Mouse (Mus musculus): ENCODE data around the gene Racgap1.

Racgap1 gene

DNA sequence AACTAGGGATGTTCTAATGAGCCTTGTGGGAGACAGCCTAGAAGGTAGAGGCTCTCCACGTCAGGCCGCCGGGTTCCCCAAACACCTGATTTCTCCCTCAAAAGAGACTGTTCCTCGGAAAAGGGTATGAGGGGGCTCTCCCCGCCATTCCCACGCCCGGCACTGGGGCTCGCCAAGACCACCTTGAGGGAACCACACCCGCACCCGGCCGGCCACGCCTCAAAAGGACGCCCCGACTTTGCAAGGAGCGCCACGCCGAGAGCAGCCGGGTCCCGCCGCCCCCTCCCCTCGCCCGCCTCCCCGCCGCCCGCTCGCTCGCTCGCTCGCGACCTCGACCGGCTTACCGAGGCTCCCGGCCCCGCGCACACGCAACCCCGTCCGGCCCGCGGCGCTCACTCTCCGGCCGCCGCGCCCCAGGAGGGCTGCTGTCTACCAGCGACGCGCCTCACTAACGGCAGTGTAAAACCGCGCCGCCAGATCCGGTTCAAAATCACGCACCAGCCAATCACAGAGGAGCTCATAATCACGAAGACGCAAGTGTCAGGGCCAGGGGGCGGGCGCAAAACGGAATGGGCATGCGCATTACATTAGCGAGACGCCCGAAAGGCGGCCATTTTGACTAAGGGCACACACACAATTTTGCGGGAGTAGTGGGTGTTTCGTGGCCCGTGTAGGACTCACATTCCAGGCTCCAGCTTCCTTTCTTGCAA lies at the start of gene Racgap1:
Gene Racgap1, minus strand, starts transcription at position 494 of the 710 bp plus-strand sequence.
- H3K36me3 ChIP-seq (ENCODE audit: control insufficient read depth, insufficient read depth, low read length, poor library complexity, severe bottlenecking), result no peaks in the 10 kb centered on the region
- H3K27me3 ChIP-seq (ENCODE audit: control insufficient read depth, insufficient read depth, low read length, poor library complexity, severe bottlenecking), result no peaks in the 10 kb centered on the region
- peak; percentile 98 for DNase-seq (ENCODE audit: low read depth, low spot score)

DNA sequence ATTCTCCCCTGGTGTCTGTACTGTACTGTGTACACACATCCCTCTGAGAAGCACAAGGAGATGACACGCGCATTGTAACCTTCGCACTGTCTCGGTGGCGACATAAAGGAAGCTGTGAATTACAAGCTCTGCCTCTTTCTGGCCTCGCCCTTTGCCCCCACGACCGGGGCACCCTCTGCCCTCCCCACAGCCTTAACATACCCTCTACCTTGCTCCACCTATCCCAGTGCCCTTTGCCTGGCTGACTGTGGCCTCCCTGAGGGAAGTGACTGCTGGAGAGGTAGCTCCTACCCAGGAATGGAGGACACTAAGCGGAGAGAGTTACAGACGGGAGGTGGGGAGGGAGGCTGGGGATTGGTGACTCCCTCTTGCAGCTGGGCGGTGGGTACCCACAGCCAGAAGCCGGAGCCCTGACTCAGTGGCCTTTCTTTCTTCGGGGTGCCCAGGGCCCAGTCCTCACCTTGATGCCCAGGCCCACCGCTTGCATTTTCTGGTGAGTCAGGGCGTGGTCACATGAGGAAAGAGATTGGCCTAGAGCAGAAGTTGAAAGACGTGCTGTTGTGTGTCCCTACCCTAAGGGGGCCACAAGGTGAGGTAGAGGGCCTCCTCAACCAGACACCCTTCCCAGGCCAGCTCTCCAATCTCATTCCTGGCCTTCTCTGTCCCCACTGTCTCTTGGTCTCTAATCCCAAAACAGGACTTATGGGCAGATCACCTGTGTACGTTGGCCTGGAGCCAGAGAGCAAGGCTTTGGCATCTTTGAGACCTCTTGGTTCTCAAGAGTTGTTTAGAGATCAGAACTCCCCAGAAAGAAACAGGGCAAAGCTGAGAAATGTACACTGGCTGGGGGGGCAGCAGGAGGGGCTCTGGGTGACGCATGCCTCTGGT lies 49.0 kb upstream of the Racgap1 start:
- no peaks in the 10 kb centered on the region for H3K36me3 ChIP-seq (ENCODE audit: control insufficient read depth, insufficient read depth, low read length, poor library complexity, severe bottlenecking)
- no peak for DNase-seq (ENCODE audit: low read depth, low spot score)
- no peaks in the 10 kb centered on the region for H3K27me3 ChIP-seq (ENCODE audit: control insufficient read depth, insufficient read depth, low read length, poor library complexity, severe bottlenecking)

DNA sequence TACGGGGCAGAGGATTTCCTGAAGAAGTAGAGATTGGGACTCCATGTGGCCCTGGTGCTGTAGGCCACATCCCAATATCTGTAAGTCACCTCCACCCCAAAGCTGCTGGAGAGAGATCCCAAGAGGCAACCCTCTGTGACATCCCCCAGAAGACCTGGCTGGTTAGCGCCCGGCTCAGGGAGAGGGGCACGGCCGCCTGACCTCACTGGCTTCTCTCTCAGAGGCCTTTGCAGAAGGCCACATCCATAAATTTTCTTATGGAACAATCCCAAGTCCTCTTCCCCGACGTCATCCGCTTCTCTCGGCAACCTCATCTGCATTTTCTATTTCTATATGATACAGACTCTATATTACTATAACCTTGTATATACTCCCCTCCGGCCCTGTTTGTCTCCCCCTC lies 48.3 kb upstream of the Racgap1 start:
- Histone ChIP-seq H3K27me3 (ENCODE audit: control insufficient read depth, insufficient read depth, low read length, poor library complexity, severe bottlenecking) (no peaks in the 10 kb centered on the region), H3K36me3 (ENCODE audit: control insufficient read depth, insufficient read depth, low read length, poor library complexity, severe bottlenecking) (no peaks in the 10 kb centered on the region)
- no peak for DNase-seq (ENCODE audit: low read depth, low spot score)

DNA sequence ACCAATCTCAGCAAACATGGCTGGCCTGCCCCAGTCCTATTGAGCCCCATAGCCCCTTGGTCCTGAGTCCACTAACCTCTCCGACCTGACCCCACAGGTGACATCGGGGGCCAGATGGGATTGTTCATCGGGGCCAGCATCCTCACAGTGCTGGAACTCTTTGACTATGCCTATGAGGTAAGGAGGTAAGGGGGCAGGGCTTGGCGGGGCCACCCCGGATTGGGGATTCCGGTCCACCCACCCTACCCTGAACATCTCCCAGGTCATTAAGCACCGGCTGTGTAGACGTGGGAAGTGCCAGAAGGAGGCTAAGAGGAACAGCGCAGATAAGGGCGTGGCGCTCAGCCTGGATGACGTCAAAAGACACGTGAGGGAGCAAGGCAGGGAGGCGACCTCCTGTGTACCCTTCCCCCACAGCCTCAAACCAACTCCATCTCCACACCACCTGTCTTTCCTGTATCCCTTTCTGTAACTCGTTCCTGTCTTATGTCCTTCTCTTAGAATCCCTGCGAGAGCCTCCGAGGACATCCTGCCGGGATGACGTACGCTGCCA lies 47.2 kb upstream of the Racgap1 start:
- peak; percentile 64 for DNase-seq (ENCODE audit: low read depth, low spot score)
- H3K36me3 ChIP-seq (ENCODE audit: control insufficient read depth, insufficient read depth, low read length, poor library complexity, severe bottlenecking), result no peaks in the 10 kb centered on the region
- H3K27me3 ChIP-seq (ENCODE audit: control insufficient read depth, insufficient read depth, low read length, poor library complexity, severe bottlenecking), result no peaks in the 10 kb centered on the region

DNA sequence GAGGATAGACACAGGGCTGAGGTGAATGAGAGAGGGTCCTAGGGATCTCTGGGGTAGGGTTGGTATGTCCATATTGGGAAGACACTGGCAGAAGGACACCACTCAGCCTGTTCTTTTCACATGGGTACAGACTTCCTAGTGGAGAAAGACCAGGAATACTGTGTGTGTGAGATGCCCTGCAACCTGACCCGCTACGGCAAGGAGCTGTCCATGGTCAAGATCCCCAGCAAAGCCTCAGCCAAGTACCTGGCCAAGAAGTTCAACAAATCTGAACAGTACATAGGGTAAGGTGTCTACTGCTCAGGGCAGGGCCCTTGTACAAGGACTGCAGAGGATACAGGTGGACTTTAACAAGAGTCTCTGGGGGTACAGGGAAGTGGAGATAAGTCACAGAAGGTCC lies 45.9 kb upstream of the Racgap1 start:
- DNase-seq (ENCODE audit: low read depth, low spot score), result no peak
- no peaks in the 10 kb centered on the region for H3K36me3 ChIP-seq (ENCODE audit: control insufficient read depth, insufficient read depth, low read length, poor library complexity, severe bottlenecking)

DNA sequence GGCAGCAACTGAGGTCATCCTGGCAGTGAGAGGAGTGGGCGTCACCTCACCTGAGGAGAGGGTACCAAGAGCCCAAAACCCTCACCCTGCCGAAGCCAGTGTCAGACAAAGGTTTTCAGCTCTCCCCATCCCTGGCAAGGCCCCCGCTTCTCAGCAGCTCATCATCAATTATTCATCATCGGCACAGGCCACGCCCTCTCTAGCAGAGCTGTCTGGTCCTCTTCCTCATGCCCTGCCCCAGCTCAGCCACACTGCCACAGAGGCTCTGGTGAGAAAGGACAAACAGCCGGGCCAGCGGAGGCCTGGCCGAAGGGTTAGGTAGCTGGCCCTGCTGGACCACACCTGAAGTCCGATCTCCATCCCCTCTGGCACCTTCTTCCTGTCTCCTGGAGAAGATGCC lies 40.5 kb upstream of the Racgap1 start:
- DNase-seq (ENCODE audit: low read depth, low spot score), result no peak

More for the DNA sequence above, 45.9 kb upstream of the Racgap1 start:
- H3K27me3 ChIP-seq (ENCODE audit: control insufficient read depth, insufficient read depth, low read length, poor library complexity, severe bottlenecking), result no peaks in the 10 kb centered on the region

DNA sequence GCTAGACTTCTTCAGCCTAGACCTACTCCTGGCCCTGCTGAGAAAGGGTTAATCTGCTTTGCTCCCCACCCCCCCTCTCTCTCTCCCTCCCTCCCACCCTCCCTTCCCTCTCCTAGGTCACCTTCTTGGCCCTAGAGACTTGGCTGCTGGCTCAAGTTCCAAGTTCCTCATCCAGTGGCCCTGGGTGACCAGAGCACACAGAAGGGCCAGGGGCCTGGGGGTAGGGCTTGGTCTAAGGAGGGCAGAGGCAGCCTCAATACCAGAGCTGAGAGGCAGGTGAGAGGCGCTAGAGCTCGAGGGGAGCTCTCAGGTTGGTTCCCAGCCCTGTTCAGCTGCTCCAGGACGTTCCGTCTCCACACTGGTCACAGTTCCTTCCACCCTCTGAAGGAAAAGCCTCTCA lies 39.5 kb upstream of the Racgap1 start:
- Histone ChIP-seq H3K27me3 (ENCODE audit: control insufficient read depth, insufficient read depth, low read length, poor library complexity, severe bottlenecking) (no peaks in the 10 kb centered on the region), H3K36me3 (ENCODE audit: control insufficient read depth, insufficient read depth, low read length, poor library complexity, severe bottlenecking) (no peaks in the 10 kb centered on the region)

More for the DNA sequence above, 40.5 kb upstream of the Racgap1 start:
- H3K36me3 ChIP-seq (ENCODE audit: control insufficient read depth, insufficient read depth, low read length, poor library complexity, severe bottlenecking), result no peaks in the 10 kb centered on the region
- H3K27me3 ChIP-seq (ENCODE audit: control insufficient read depth, insufficient read depth, low read length, poor library complexity, severe bottlenecking), result no peaks in the 10 kb centered on the region

DNA sequence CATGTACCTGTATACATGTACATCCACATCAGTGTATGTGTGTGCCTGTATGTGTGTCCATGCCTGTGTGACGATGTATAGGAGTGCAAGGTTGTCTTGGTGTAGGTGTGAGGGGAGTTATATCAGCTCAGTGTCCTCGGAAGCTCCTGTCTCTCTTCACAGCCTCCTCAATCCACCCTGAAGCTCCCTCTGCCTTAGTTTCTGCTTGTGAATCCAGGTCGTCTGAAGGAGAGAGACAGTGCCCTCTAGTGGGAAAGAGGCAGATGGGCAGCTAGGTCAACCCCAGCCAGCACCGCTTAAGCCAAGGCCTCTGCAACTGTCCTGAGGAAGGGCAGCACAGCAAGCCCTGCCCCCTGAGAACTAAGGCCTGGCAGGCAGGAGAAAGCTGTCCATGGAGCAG lies 37.3 kb upstream of the Racgap1 start:
- no peaks in the 10 kb centered on the region for H3K36me3 ChIP-seq (ENCODE audit: control insufficient read depth, insufficient read depth, low read length, poor library complexity, severe bottlenecking)
- no peaks in the 10 kb centered on the region for H3K27me3 ChIP-seq (ENCODE audit: control insufficient read depth, insufficient read depth, low read length, poor library complexity, severe bottlenecking)
- peak; percentile 66 for DNase-seq (ENCODE audit: low read depth, low spot score)

More for the DNA sequence above, 39.5 kb upstream of the Racgap1 start:
- DNase-seq (ENCODE audit: low read depth, low spot score), result no peak

DNA sequence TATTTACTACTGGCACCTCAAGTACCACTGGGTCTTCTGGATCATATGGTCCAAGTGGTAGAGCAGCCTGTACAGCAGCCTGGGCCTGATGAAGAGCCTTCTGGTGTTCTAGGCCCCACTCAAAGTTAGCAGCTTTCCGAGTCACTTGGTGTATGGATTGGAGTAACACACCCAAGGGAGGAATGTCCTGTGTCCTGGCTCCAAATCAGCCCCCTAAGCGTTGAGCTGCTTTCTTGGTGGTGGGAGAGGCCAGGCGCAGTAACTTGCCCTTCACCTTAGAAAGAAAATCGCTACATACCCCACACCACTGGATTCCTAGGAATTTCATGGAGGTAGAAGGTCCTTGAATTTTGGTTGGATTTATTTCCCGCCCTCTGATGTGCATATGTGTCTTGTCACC lies 32.7 kb upstream of the Racgap1 start:
- no peak for DNase-seq (ENCODE audit: low read depth, low spot score)
- H3K36me3 ChIP-seq (ENCODE audit: control insufficient read depth, insufficient read depth, low read length, poor library complexity, severe bottlenecking), result no peaks in the 10 kb centered on the region

DNA sequence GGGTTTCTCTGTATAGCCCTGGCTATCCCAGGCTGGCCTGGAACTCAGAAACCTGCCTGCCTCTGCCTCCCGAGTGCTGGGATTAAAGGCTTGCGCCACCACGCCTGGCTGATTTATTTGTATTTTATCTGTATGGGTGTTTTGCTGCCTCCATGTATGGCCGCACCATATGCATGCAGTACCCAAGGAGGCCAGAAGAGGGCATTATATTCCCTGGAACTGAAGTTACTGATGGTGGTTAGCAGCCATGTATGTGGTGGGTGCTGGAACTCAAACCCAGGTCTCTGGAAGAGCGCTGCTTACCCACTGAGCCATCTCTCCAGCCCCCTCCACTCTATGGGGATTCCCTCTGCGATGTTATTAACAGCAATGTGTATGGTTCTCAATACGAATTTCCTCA lies 31.4 kb upstream of the Racgap1 start:
- Histone ChIP-seq H3K27me3 (ENCODE audit: control insufficient read depth, insufficient read depth, low read length, poor library complexity, severe bottlenecking) (no peaks in the 10 kb centered on the region), H3K36me3 (ENCODE audit: control insufficient read depth, insufficient read depth, low read length, poor library complexity, severe bottlenecking) (no peaks in the 10 kb centered on the region)
- peak; percentile 42 for DNase-seq (ENCODE audit: low read depth, low spot score)

More for the DNA sequence above, 32.7 kb upstream of the Racgap1 start:
- no peaks in the 10 kb centered on the region for H3K27me3 ChIP-seq (ENCODE audit: control insufficient read depth, insufficient read depth, low read length, poor library complexity, severe bottlenecking)

DNA sequence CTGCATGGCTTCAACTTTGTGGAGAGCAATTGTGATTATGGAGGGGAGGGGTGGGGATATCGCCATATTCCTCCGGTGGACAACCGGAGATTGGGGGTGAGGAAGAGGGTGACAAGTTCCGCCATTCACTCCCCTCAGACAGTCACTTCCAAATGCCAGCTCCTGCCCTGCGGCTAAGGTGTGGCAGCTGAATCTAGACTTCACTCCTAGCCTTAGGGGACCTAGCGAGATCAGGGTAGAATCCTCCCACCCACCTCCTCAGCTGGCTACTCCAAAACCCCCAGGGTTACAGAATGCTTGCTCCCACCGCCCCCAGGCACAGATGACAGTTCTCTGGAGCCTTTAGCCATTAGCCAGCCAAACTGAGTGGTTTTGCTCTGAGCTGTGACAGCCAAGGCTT lies 27.6 kb upstream of the Racgap1 start:
- no peaks in the 10 kb centered on the region for H3K36me3 ChIP-seq (ENCODE audit: control insufficient read depth, insufficient read depth, low read length, poor library complexity, severe bottlenecking)
- H3K27me3 ChIP-seq (ENCODE audit: control insufficient read depth, insufficient read depth, low read length, poor library complexity, severe bottlenecking), result no peaks in the 10 kb centered on the region; the same call in 1 of the 2 replicates
- DNase-seq (ENCODE audit: low read depth, low spot score), result no peak

DNA sequence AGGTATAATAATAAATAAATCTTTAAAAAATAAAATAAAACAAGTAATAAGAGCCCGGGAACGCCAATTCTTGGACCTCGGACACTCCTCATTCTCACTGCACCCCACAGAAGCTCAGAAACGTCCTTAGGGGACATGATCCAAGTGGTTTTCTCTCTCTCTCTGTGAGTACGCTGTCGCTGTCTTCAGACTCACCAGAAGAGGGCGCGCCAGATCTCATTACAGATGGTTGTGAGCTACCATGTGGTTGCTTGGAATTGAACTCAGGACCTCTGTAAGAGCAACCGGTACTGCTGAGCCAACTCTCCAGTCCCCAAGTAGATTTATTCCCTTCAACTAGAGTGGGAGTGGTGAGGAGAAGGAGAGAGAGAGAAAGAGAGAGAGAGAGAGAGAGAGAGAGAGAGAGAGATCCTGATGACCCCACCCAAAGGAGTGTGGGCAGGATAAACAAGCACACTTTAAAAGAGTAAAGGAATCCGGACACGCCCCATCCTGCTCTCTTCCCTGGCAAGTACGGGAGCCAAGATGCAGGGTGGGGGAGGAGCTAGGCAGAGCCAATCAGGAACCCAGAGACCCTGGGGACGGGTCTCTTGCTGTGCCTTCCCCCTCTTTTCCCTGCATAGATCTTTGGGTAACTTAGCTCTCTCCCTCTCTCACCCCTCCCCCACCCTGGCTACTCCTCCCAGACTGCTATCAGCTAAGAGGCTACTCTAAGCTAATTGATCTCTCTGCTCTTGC lies 26.8 kb upstream of the Racgap1 start:
- DNase-seq (ENCODE audit: low read depth, low spot score), result peak; percentile 54
- H3K27me3 ChIP-seq (ENCODE audit: control insufficient read depth, insufficient read depth, low read length, poor library complexity, severe bottlenecking), result no peaks in the 10 kb centered on the region; the same call in 1 of the 2 replicates

DNA sequence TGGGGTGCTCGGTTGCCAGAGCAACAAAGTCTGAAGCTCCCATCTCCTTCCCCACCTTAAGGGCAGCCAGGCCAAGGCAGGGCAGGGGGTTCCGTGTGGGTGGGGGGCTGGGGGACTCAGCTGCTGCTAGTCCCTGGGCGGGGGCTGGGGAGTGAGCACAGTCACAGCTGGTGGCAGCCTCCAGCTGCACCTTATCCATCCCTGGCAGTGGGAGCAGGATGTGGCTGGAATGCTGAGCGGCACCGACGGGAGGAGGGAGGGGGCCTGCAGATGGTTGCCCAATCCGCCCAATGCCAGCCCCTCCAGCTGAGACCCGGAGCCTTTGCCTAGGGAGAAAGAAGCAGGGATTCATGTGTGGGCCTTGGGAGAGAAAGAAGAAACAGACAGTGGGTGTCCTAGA lies 25.6 kb upstream of the Racgap1 start:
- DNase-seq (ENCODE audit: low read depth, low spot score), result no peak
- Histone ChIP-seq H3K36me3 (ENCODE audit: control insufficient read depth, insufficient read depth, low read length, poor library complexity, severe bottlenecking) (no peaks in the 10 kb centered on the region), H3K27me3 (ENCODE audit: control insufficient read depth, insufficient read depth, low read length, poor library complexity, severe bottlenecking) (no peaks in the 10 kb centered on the region; the same call in 1 of the 2 replicates)

More for the DNA sequence above, 26.8 kb upstream of the Racgap1 start:
- no peaks in the 10 kb centered on the region for H3K36me3 ChIP-seq (ENCODE audit: control insufficient read depth, insufficient read depth, low read length, poor library complexity, severe bottlenecking)

DNA sequence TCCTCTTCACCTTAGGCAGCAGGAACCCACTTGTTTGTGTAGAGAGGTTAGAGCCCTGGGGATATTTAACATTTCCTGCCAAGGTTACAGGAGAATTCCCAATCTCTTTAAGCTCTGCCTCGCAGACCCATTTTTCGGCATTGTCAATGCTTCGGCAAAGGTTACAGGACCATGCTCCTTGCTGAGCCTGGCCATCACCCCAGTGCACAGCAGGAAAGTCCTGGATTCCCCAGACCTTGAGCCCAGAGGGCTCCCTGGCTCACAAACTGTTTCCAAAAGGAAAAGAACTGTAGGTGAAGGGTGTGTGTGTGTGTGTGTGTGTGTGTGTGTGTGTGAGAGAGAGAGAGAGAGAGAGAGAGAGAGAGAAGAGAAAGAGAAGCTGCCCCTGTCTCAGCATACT lies 23.4 kb upstream of the Racgap1 start:
- no peak for DNase-seq (ENCODE audit: low read depth, low spot score)
- no peaks in the 10 kb centered on the region; the same call in 1 of the 2 replicates for H3K27me3 ChIP-seq (ENCODE audit: control insufficient read depth, insufficient read depth, low read length, poor library complexity, severe bottlenecking)
- no peaks in the 10 kb centered on the region for H3K36me3 ChIP-seq (ENCODE audit: control insufficient read depth, insufficient read depth, low read length, poor library complexity, severe bottlenecking)
